Mouse (Mus musculus): ENCODE data around the gene Ahnak2. TPM values are rescaled to one million over a fixed set of nuclear protein-coding genes. Genes with fewer than 3 reads are reported as not detected.
A peak's percentile ranks its signal among the peaks of the same experiment; 100 is the strongest.

The Ahnak2 gene
- polyA plus RNA-seq, 1 experiment from 2014 or later: 3.7 TPM

DNA sequence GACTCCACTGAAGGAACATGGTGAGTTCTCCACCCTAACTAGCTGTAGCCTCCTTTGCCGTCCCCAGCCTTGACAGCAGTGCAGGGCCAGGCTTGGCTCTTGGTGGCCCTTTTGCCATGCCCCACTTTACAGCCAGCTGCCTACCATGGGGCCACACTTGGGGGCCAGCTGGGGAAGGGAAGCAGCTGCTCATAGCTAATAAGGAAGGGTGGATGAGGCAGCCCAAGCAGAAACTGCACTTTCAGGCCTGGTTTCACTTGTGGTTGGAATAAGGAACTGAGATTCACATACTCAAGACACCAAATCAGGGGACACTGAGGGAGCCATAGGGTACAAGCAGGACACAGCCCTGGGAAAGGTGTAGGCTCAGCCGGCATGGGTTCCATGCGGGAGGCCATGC lies 40.4 kb downstream of the Ahnak2 start:
- H3K36me3 ChIP-seq (ENCODE audit: control insufficient read depth, insufficient read depth, low read length): no peaks in the 10 kb centered on the region
- WGBS: 86% methylated on average over 3 of the region's 3 CpGs
- H3K9ac ChIP-seq (ENCODE audit: low read depth, low read length): no peak overlapping the region
- H3K4me1 ChIP-seq (ENCODE audit: control insufficient read depth, insufficient read depth, low read depth, low read length): no peaks in the 10 kb centered on the region
- H3K4me3 ChIP-seq (ENCODE audit: low read length): no peak overlapping the region
- no peaks in the 10 kb centered on the region for H3K27me3 ChIP-seq (replicated peaks; ENCODE audit: control insufficient read depth, insufficient read depth, low read length)
- H3K4me2 ChIP-seq (ENCODE audit: low read length): no peak overlapping the region
- no peak for ATAC-seq
- no peak overlapping the region for H3K27ac ChIP-seq (ENCODE audit: low read depth, low read length)
- no peaks in the 10 kb centered on the region; the same call in 1 of the 2 replicates for H3K9me3 ChIP-seq (ENCODE audit: control insufficient read depth, low read length)

DNA sequence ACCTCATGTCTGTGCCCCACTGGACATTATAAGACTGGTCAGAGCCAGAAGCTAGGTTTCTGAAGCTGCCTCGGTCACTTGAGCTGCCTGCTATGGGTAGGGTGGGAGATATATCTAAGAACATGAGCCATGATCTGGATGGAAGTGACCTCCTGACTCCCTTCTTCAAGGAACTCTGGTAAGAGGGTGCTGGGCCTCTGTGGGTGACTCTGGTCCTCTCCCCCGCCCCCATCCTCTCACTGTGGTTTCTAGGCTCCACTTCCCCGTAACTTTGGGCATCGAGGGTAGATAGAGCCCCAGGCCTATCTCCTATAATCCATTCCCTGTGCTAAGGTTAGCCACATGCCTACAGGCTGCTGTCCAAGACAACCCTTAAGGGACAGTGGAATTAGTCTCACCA lies 41.0 kb downstream of the Ahnak2 start:
- Histone ChIP-seq H3K4me1 (ENCODE audit: control insufficient read depth, insufficient read depth, low read depth, low read length) (no peaks in the 10 kb centered on the region), H3K4me3 (ENCODE audit: low read length) (no peak overlapping the region), H3K9ac (ENCODE audit: low read depth, low read length) (no peak overlapping the region), H3K4me2 (ENCODE audit: low read length) (no peak overlapping the region), H3K36me3 (ENCODE audit: control insufficient read depth, insufficient read depth, low read length) (no peaks in the 10 kb centered on the region), H3K9me3 (ENCODE audit: control insufficient read depth, low read length) (no peaks in the 10 kb centered on the region; the same call in 1 of the 2 replicates), H3K27ac (ENCODE audit: low read depth, low read length) (no peak overlapping the region), H3K27me3 (replicated peaks; ENCODE audit: control insufficient read depth, insufficient read depth, low read length) (no peaks in the 10 kb centered on the region)
- no peak for ATAC-seq
- 95% methylated on average over 4 of the region's 4 CpGs for WGBS

DNA sequence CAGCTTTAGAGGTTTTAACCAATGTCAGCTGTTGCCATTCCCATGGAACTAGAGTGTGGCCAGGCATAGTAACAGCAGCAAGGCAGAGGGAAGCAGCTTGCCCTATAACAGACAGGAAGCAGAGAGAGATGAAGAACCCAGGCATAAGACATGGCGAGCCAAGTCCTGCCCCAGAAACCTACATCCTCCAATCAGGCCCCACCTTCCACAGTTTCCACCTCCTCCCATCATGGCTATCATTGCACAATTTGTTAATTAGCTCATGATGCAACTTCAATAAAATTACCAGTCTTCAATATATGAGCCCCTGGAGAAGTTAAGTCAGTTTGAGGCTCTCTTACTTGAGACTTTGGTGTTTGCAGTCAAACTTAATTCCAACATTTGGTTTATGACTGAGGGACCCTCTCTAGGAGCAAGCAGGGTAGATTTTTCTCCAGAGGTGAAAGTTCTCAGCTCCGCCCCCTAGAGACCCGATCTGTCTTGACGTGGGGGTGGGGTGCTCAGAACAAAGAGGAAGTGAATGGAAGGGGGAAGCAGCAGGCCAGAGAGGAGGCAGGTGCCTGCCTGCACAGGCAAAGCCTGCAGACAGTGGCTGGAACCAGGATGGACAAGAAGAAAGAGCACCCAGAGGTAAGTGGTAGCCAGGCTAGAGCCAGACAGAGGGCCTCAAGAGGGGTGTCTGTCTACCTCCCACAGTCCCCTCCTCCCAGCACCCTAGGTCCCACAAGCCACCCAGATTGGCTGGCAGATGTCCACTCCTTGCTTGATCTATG lies 42.1 kb downstream of the Ahnak2 start, which contains the start of gene Pld4:
Pld4 (plus strand) TSS at position 502 of the 773 bp plus-strand sequence.
- H3K4me1 ChIP-seq (ENCODE audit: control insufficient read depth, insufficient read depth, low read depth, low read length): no peaks in the 10 kb centered on the region
- ATAC-seq: no peak
- H3K9me3 ChIP-seq (ENCODE audit: control insufficient read depth, low read length): no peaks in the 10 kb centered on the region; the same call in 1 of the 2 replicates
- no peaks in the 10 kb centered on the region for H3K27me3 ChIP-seq (replicated peaks; ENCODE audit: control insufficient read depth, insufficient read depth, low read length)
- H3K27ac ChIP-seq (ENCODE audit: low read depth, low read length): no peak within 1 kb of the TSS
- WGBS: 42% methylated on average over 4 of the region's 4 CpGs
- no peak within 1 kb of the TSS for H3K4me3 ChIP-seq (ENCODE audit: low read length)
- no peak within 1 kb of the TSS for H3K9ac ChIP-seq (ENCODE audit: low read depth, low read length)
- no peak within 1 kb of the TSS for H3K4me2 ChIP-seq (ENCODE audit: low read length)
- H3K36me3 ChIP-seq (ENCODE audit: control insufficient read depth, insufficient read depth, low read length): no peaks in the 10 kb centered on the region

- H3K27ac ChIP-seq (ENCODE audit: low read depth, low read length): no peak overlapping the region
- WGBS: 81% methylated on average over 3 of the region's 3 CpGs
- H3K9ac ChIP-seq (ENCODE audit: low read depth, low read length): no peak overlapping the region
- H3K4me1 ChIP-seq (ENCODE audit: control insufficient read depth, insufficient read depth, low read depth, low read length): no peaks in the 10 kb centered on the region
- no peak overlapping the region for H3K4me2 ChIP-seq (ENCODE audit: low read length)
- no peak for ATAC-seq
- no peaks in the 10 kb centered on the region for H3K36me3 ChIP-seq (ENCODE audit: control insufficient read depth, insufficient read depth, low read length)
- H3K9me3 ChIP-seq (ENCODE audit: control insufficient read depth, low read length): no peaks in the 10 kb centered on the region; the same call in 1 of the 2 replicates
- H3K27me3 ChIP-seq (replicated peaks; ENCODE audit: control insufficient read depth, insufficient read depth, low read length): no peaks in the 10 kb centered on the region
- H3K4me3 ChIP-seq (ENCODE audit: low read length): no peak overlapping the region
These were observed 43.0 kb downstream of the Ahnak2 start for GRCm38 (mm10) chr12:112759471-112759870.

GRCm38 (mm10) chr12:112757896-112758295 lies 44.6 kb downstream of the Ahnak2 start:
- H3K9ac ChIP-seq (ENCODE audit: low read depth, low read length): no peak overlapping the region
- no peak overlapping the region for H3K27ac ChIP-seq (ENCODE audit: low read depth, low read length)
- H3K4me3 ChIP-seq (ENCODE audit: low read length): no peak overlapping the region
- H3K27me3 ChIP-seq (replicated peaks; ENCODE audit: control insufficient read depth, insufficient read depth, low read length): no peaks in the 10 kb centered on the region
- 88% methylated on average over 5 of the region's 5 CpGs for WGBS
- H3K9me3 ChIP-seq (ENCODE audit: control insufficient read depth, low read length): no peaks in the 10 kb centered on the region; the same call in 1 of the 2 replicates
- ATAC-seq: no peak
- no peaks in the 10 kb centered on the region for H3K4me1 ChIP-seq (ENCODE audit: control insufficient read depth, insufficient read depth, low read depth, low read length)
- no peak overlapping the region for H3K4me2 ChIP-seq (ENCODE audit: low read length)
- no peaks in the 10 kb centered on the region for H3K36me3 ChIP-seq (ENCODE audit: control insufficient read depth, insufficient read depth, low read length)

DNA sequence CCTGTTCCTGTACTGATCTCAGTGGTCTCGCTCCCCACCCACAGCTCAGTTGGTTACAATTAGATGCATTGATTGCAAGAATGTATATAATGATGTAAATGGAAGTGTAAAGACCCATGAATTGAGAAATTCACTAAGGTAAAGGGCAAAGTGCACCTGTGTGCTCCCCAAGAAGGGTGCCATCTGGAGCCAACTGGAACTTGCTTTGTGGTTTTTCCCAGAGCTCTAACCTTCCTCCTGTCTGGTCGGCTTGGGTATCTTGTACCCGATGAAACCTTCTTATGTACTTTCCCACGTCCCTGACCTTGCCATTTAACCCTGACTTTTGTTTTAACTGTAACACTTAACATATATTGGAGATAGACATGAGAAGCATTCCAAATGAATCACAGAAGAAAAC lies 46.6 kb downstream of the Ahnak2 start:
- Histone ChIP-seq H3K4me3 (ENCODE audit: low read length) (no peak overlapping the region), H3K4me2 (ENCODE audit: low read length) (no peak overlapping the region), H3K27ac (ENCODE audit: low read depth, low read length) (no peak overlapping the region), H3K9me3 (ENCODE audit: control insufficient read depth, low read length) (no peaks in the 10 kb centered on the region; the same call in 1 of the 2 replicates), H3K36me3 (ENCODE audit: control insufficient read depth, insufficient read depth, low read length) (no peaks in the 10 kb centered on the region), H3K9ac (ENCODE audit: low read depth, low read length) (no peak overlapping the region), H3K4me1 (ENCODE audit: control insufficient read depth, insufficient read depth, low read depth, low read length) (no peaks in the 10 kb centered on the region), H3K27me3 (replicated peaks; ENCODE audit: control insufficient read depth, insufficient read depth, low read length) (no peaks in the 10 kb centered on the region)
- ATAC-seq: no peak
- 73% methylated on average over 4 of the region's 4 CpGs for WGBS

- H3K4me1 ChIP-seq (ENCODE audit: control insufficient read depth, insufficient read depth, low read depth, low read length): peaks cover 1% of the 10 kb centered on the region
These were observed 50.1 kb downstream of the Ahnak2 start for GRCm38 (mm10) chr12:112752399-112752798.

GRCm38 (mm10) chr12:112750976-112751375 lies 51.5 kb downstream of the Ahnak2 start:
- no peak for ATAC-seq
- peaks cover 8% of the 10 kb centered on the region for H3K4me1 ChIP-seq (ENCODE audit: control insufficient read depth, insufficient read depth, low read depth, low read length)
- WGBS: 88% methylated on average over 12 of the region's 12 CpGs

More at GRCm38 (mm10) chr12:112752399-112752798, 50.1 kb downstream of the Ahnak2 start:
- H3K9me3 ChIP-seq (ENCODE audit: control insufficient read depth, low read length): no peaks in the 10 kb centered on the region; the same call in 1 of the 2 replicates
- no peak overlapping the region for H3K27ac ChIP-seq (ENCODE audit: low read depth, low read length)
- H3K4me2 ChIP-seq (ENCODE audit: low read length): no peak overlapping the region
- H3K27me3 ChIP-seq (replicated peaks; ENCODE audit: control insufficient read depth, insufficient read depth, low read length): no peaks in the 10 kb centered on the region
- H3K4me3 ChIP-seq (ENCODE audit: low read length): no peak overlapping the region
- no peaks in the 10 kb centered on the region for H3K36me3 ChIP-seq (ENCODE audit: control insufficient read depth, insufficient read depth, low read length)
- ATAC-seq: no peak
- no peak overlapping the region for H3K9ac ChIP-seq (ENCODE audit: low read depth, low read length)
- 58% methylated on average over 2 of the region's 2 CpGs for WGBS

GRCm38 (mm10) chr12:112747606-112747970 lies 54.9 kb downstream of the Ahnak2 start:
- H3K4me1 ChIP-seq (ENCODE audit: control insufficient read depth, insufficient read depth, low read depth, low read length): peaks cover 8% of the 10 kb centered on the region
- H3K36me3 ChIP-seq (ENCODE audit: control insufficient read depth, insufficient read depth, low read length): peaks cover 8% of the 10 kb centered on the region; the same call in 1 of the 2 replicates
- peak overlapping the region; percentile 77 for H3K27ac ChIP-seq (ENCODE audit: low read depth, low read length)
- H3K4me2 ChIP-seq (ENCODE audit: low read length): no peak overlapping the region
- ATAC-seq: 0 out of 2 replicates have a peak, but pooled peaks have one; percentile 3
- no peak overlapping the region for H3K4me3 ChIP-seq (ENCODE audit: low read length)
- H3K9ac ChIP-seq (ENCODE audit: low read depth, low read length): peak overlapping the region; percentile 20
- H3K27me3 ChIP-seq (replicated peaks; ENCODE audit: control insufficient read depth, insufficient read depth, low read length): no peaks in the 10 kb centered on the region
- H3K9me3 ChIP-seq (ENCODE audit: control insufficient read depth, low read length): no peaks in the 10 kb centered on the region
- WGBS: 63% methylated on average over 8 of the region's 8 CpGs

More at GRCm38 (mm10) chr12:112750976-112751375, 51.5 kb downstream of the Ahnak2 start:
- no peaks in the 10 kb centered on the region for H3K27me3 ChIP-seq (replicated peaks; ENCODE audit: control insufficient read depth, insufficient read depth, low read length)
- H3K4me2 ChIP-seq (ENCODE audit: low read length): no peak overlapping the region
- no peak overlapping the region for H3K4me3 ChIP-seq (ENCODE audit: low read length)
- H3K9me3 ChIP-seq (ENCODE audit: control insufficient read depth, low read length): no peaks in the 10 kb centered on the region
- no peak overlapping the region for H3K9ac ChIP-seq (ENCODE audit: low read depth, low read length)
- H3K27ac ChIP-seq (ENCODE audit: low read depth, low read length): no peak overlapping the region
- no peaks in the 10 kb centered on the region for H3K36me3 ChIP-seq (ENCODE audit: control insufficient read depth, insufficient read depth, low read length)

Measured in hindbrain, embryonic 16.5 days (tissue).